9 mouse cellular contexts compared by ENCODE assay signal in the genomic region with DNA sequence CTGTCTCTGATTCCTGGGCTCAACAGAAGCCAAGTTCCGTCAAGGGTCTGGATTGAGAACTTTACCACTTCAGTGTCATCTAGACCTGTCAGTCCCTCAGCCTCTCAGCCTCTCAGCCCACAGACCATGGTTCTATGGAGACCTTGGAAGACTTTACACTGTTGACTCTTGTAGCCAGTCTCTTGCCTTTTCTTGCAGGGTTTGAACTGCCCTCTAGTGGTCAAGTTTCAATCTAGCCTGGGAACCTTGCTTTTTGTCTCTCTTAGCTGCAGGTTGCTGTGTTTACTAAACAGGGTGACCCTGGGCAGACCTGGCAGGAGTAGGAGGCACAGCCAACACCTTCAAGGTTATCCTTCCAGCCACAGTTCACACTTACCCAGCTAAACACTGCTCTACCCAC.
DNase-seq lines count a peak whose midpoint lies in the region; ATAC-seq and TF ChIP-seq lines count a peak whose summit lies in the region.
"Had no signal": no experiment of that assay in that cellular context is flagged by ENCODE, and none has a peak within 500 bp of the region (broad histone marks: within the 10 kb centered on the region; RNA-seq: fewer than 3 reads in every experiment).

No protein-coding gene starts in this region.

- TF ChIP-seq CTCF in intestine, postnatal 0 days (IDR thresholded peaks at IDR 0.05; ENCODE audit: low read depth) = peak; percentile 85
- no peak for TF ChIP-seq CTCF in thymus, adult 2 months (IDR thresholded peaks at IDR 0.05; ENCODE audit: borderline replicate concordance, control insufficient read depth, extremely low read depth, insufficient read depth, low read length, poor library complexity)

- no peak for ATAC-seq in kidney, embryonic 15.5 days (replicated peaks; ENCODE audit: low FRiP score)
- ATAC-seq in intestine, postnatal 0 days = no peak
- ATAC-seq in activated CD4-positive, CD25-positive, alpha-beta regulatory T cell, adult 4 months = no peak

- no peaks in the 10 kb centered on the region for H3K27me3 ChIP-seq in kidney, embryonic 15.5 days
- no peaks in the 10 kb centered on the region for H3K27me3 ChIP-seq in intestine, postnatal 0 days (replicated peaks; ENCODE audit: control insufficient read depth, insufficient read depth, low read length)
- H3K27me3 ChIP-seq in thymus, adult 2 months (ENCODE audit: control insufficient read depth, insufficient read depth, low read length) = no peaks in the 10 kb centered on the region

- 33% methylated on average over 1 of the region's 1 CpGs for WGBS in kidney, embryonic 15.5 days
- WGBS in intestine, postnatal 0 days = 48% methylated on average over 1 of the region's 1 CpGs
- WGBS in thymus, adult 2 months = 47% methylated on average over 1 of the region's 1 CpGs

- no peak for TF ChIP-seq POLR2A in thymus, adult 2 months (IDR thresholded peaks at IDR 0.05; ENCODE audit: control insufficient read depth, extremely low read depth, insufficient read depth, low read length, poor library complexity)

- no peak overlapping the region for H3K4me3 ChIP-seq in kidney, embryonic 15.5 days (replicated peaks)
- H3K4me3 ChIP-seq in intestine, postnatal 0 days (ENCODE audit: low read depth, low read length) = no peak overlapping the region
- no peak overlapping the region for H3K4me3 ChIP-seq in thymus, adult 2 months (ENCODE audit: control insufficient read depth, insufficient read depth, low read length)
- H3K4me3 ChIP-seq: myocyte had no signal

- H3K27ac ChIP-seq in kidney, embryonic 15.5 days = no peak overlapping the region
- no peak overlapping the region for H3K27ac ChIP-seq in intestine, postnatal 0 days (ENCODE audit: low read depth, low read length)
- no peak overlapping the region for H3K27ac ChIP-seq in thymus, adult 2 months (ENCODE audit: control insufficient read depth, insufficient read depth, low read length)

- no peaks in the 10 kb centered on the region for H3K9me3 ChIP-seq in kidney, embryonic 15.5 days (replicated peaks)
- H3K9me3 ChIP-seq in intestine, postnatal 0 days (ENCODE audit: control insufficient read depth) = no peaks in the 10 kb centered on the region

- no peaks in the 10 kb centered on the region for H3K4me1 ChIP-seq in kidney, embryonic 15.5 days
- H3K4me1 ChIP-seq in intestine, postnatal 0 days (replicated peaks; ENCODE audit: control insufficient read depth, insufficient read depth, low read length) = no peaks in the 10 kb centered on the region; the same call in 1 of the 2 replicates
- H3K4me1 ChIP-seq in thymus, adult 2 months (replicated peaks; ENCODE audit: control insufficient read depth, insufficient read depth, low read length) = no peaks in the 10 kb centered on the region

- H3K36me3 ChIP-seq in kidney, embryonic 15.5 days = no peaks in the 10 kb centered on the region
- peaks cover 2% of the 10 kb centered on the region; the same call in 1 of the 2 replicates for H3K36me3 ChIP-seq in intestine, postnatal 0 days (ENCODE audit: control insufficient read depth, insufficient read depth)
- no peaks in the 10 kb centered on the region for H3K36me3 ChIP-seq in thymus, adult 2 months (ENCODE audit: control insufficient read depth, insufficient read depth, low read length)

- no peak overlapping the region for H3K4me2 ChIP-seq in kidney, embryonic 15.5 days
- H3K4me2 ChIP-seq in intestine, postnatal 0 days (replicated peaks; ENCODE audit: low read depth) = no peak overlapping the region

- no peak overlapping the region for H3K9ac ChIP-seq in kidney, embryonic 15.5 days
- no peak overlapping the region for H3K9ac ChIP-seq in intestine, postnatal 0 days (ENCODE audit: low read depth, low read length)

- DNase-seq in kidney, adult 11 months = peak; percentile 26
- DNase-seq in A20 (ENCODE audit: low read depth, low spot score) = peak; percentile 41
- DNase-seq in Muller cell, postnatal 12 days (ENCODE audit: inconsistent ontology term) = peak; percentile 23
- peak; percentile 12 for DNase-seq in yolk sac, embryonic 10.5 days (ENCODE audit: low spot score)
- no peak for DNase-seq in thymus, adult 2 months
